Mouse (Mus musculus) spleen, adult 2 months (tissue): ENCODE measurements around the gene Brca2.

Experiments
- CTCF ChIP-seq: fragments of 200-500 bp; IDR thresholded peaks from 2 replicates; pipeline ENCODE4 v1.5.1; 2011; ENCODE audit warnings: mild to moderate bottlenecking, inconsistent platforms; ENCODE audit not compliant: insufficient read depth, insufficient read length, insufficient replicate concordance; ENCODE audit errors: extremely low read depth
- POLR2A ChIP-seq: fragments of 200-500 bp; IDR thresholded peaks from 2 replicates; pipeline ENCODE4 v1.6.1; 2011; ENCODE audit warnings: low read depth, low read length, inconsistent platforms

- no peak for TF ChIP-seq POLR2A
- TF ChIP-seq CTCF: peak; percentile 66; the same call in 1 of the 2 replicates
Observed at GRCm38 (mm10) chr5:150495792-150496191, 26.6 kb upstream of the Brca2 start.
